Mouse (Mus musculus) midbrain, postnatal 0 days (tissue): Measurements from ENCODE around the gene Cog5. TPM values are rescaled to one million over a fixed set of nuclear protein-coding genes. Genes with fewer than 3 reads are reported as not detected.

Source experiments
- ATAC-seq: fragments of 200-750 bp; cut with Nextera tagmentation; 2 replicates; pipeline ENCODE4 v1.8.0; 2017; ENCODE audit warnings: moderate number of reproducible peaks, mild to moderate bottlenecking, moderate TSS enrichment, moderate library complexity; ENCODE audit not compliant: low FRiP score
- DNase-seq: peaks from one replicate; pipeline ENCODE4 v3.0.0-alpha.2; 2015; ENCODE audit warnings: low spot score
- H3K27ac ChIP-seq: fragments of 300-500 bp; sonication (generic); 2 replicates; pipeline ENCODE4 v1.5.1; 2014; ENCODE audit warnings: low read depth, mild to moderate bottlenecking, low read length, mixed read lengths
- H3K27me3 ChIP-seq: fragments of 300-500 bp; sonication (generic); 2 replicates; pipeline ENCODE4 v1.6.1; 2014; ENCODE audit warnings: low read length, control low read depth, mixed read lengths; ENCODE audit not compliant: insufficient read depth
- H3K36me3 ChIP-seq: fragments of 300-500 bp; sonication (generic); 2 replicates; pipeline ENCODE4 v1.6.1; 2014; ENCODE audit warnings: low read length, control low read depth, mixed read lengths; ENCODE audit not compliant: insufficient read depth
- H3K4me1 ChIP-seq: fragments of 300-500 bp; sonication (generic); 2 replicates; pipeline ENCODE4 v1.6.1; 2014; ENCODE audit warnings: mild to moderate bottlenecking, control low read depth, antibody characterized with exemption, low read length, mixed read lengths; ENCODE audit not compliant: insufficient read depth
- H3K4me2 ChIP-seq: fragments of 300-500 bp; sonication (generic); 2 replicates; pipeline ENCODE4 v1.6.1; 2014; ENCODE audit warnings: low read depth, mild to moderate bottlenecking, low read length, mixed read lengths; ENCODE audit not compliant: poor library complexity, severe bottlenecking
- H3K4me3 ChIP-seq: fragments of 300-500 bp; sonication (generic); 2 replicates; pipeline ENCODE4 v1.5.1; 2014; ENCODE audit warnings: low read depth, mild to moderate bottlenecking, low read length, moderate library complexity
- H3K9ac ChIP-seq: fragments of 300-500 bp; sonication (generic); replicated peaks from 2 replicates; pipeline ENCODE4 v1.6.1; 2014; ENCODE audit warnings: mild to moderate bottlenecking, low read length, moderate library complexity, mixed read lengths; ENCODE audit not compliant: poor library complexity, severe bottlenecking
- H3K9me3 ChIP-seq: fragments of 300-500 bp; sonication (generic); 2 replicates; pipeline ENCODE4 v1.6.1; 2016; ENCODE audit warnings: low read length, control low read depth
- CTCF ChIP-seq: IDR thresholded peaks from 2 replicates; pipeline ENCODE4 v1.5.1; 2016; ENCODE audit warnings: antibody characterized with exemption, mild to moderate bottlenecking
- WGBS: fragments of 180-500 bp; shearing (Covaris S2); extraction: QIAGEN DNeasy Blood & Tissue Kit; methylation state at CpG from one replicate; pipeline ENCODE4 v1.1.7; 2014; 5-methylcytosine and 5-hydroxymethylcytosine counted together
- polyA plus RNA-seq: library from polyadenylated mRNA; unstranded; fragments of >200 nt; fragmentation: Nextera tagmentation; extraction: Ambion mirVana; gene quantifications from 2 replicates; pipeline ENCODE4 v1.2.1, GENCODE M21; 2015
- total RNA-seq: library from RNA; depleted of rRNA; stranded (reverse); fragments of >200 nt; gene quantifications from 2 replicates; pipeline ENCODE4 v1.2.3, GENCODE M21; 2014

Gene Cog5
- total and polyA plus RNA-seq, 2 experiments from 2014 or later, result 18.8 to 41.1 TPM

GRCm38 (mm10) chr12:31905696-31906551, 251.3 kb downstream of the Cog5 start:
- H3K36me3 ChIP-seq, result no peaks in the 10 kb centered on the region
- peak; percentile 89 for ATAC-seq
- 20% methylated on average over 6 of the region's 6 CpGs for WGBS
- H3K4me1 ChIP-seq, result 0 out of 2 replicates have a peak, but pooled peaks cover 2% of the 10 kb centered on the region
- H3K4me2 ChIP-seq, result no peak overlapping the region
- no peaks in the 10 kb centered on the region for H3K27me3 ChIP-seq
- peak; percentile 28 for TF ChIP-seq CTCF
- H3K9ac ChIP-seq, result no peak overlapping the region
- peak; percentile 84 for DNase-seq
- H3K9me3 ChIP-seq, result no peaks in the 10 kb centered on the region
- no peak overlapping the region for H3K4me3 ChIP-seq
- peak overlapping the region; percentile 74 for H3K27ac ChIP-seq

GRCm38 (mm10) chr12:31907436-31907835, 252.8 kb downstream of the Cog5 start:
- TF ChIP-seq CTCF, result no peak
- 95% methylated on average over 2 of the region's 2 CpGs for WGBS
- no peak for DNase-seq
- ATAC-seq, result no peak
- H3K27me3 ChIP-seq, result no peaks in the 10 kb centered on the region
- no peaks in the 10 kb centered on the region for H3K9me3 ChIP-seq
- H3K4me1 ChIP-seq, result 0 out of 2 replicates have a peak, but pooled peaks cover 2% of the 10 kb centered on the region
- no peaks in the 10 kb centered on the region for H3K36me3 ChIP-seq
- H3K4me3 ChIP-seq, result no peak overlapping the region
- no peak overlapping the region for H3K9ac ChIP-seq
- H3K27ac ChIP-seq, result no peak overlapping the region
- no peak overlapping the region for H3K4me2 ChIP-seq

GRCm38 (mm10) chr12:31912966-31913551, 258.4 kb downstream of the Cog5 start:
- Histone ChIP-seq H3K27ac (no peak overlapping the region), H3K9ac (no peak overlapping the region), H3K4me3 (no peak overlapping the region), H3K36me3 (no peaks in the 10 kb centered on the region), H3K27me3 (no peaks in the 10 kb centered on the region), H3K9me3 (no peaks in the 10 kb centered on the region), H3K4me1 (no peaks in the 10 kb centered on the region), H3K4me2 (no peak overlapping the region)
- ATAC-seq, result no peak
- DNase-seq, result no peak
- TF ChIP-seq CTCF, result no peak
- 84% methylated on average over 6 of the region's 6 CpGs for WGBS

- no peaks in the 10 kb centered on the region for H3K4me1 ChIP-seq
- ATAC-seq (no peak), DNase-seq (no peak)
- H3K36me3 ChIP-seq, result no peaks in the 10 kb centered on the region
- TF ChIP-seq CTCF, result no peak
- H3K4me2 ChIP-seq, result no peak overlapping the region
- 69% methylated on average over 4 of the region's 4 CpGs for WGBS
- H3K27me3 ChIP-seq, result no peaks in the 10 kb centered on the region
- no peak overlapping the region for H3K27ac ChIP-seq
- H3K4me3 ChIP-seq, result no peak overlapping the region
- H3K9me3 ChIP-seq, result no peaks in the 10 kb centered on the region
- H3K9ac ChIP-seq, result no peak overlapping the region
Measured at GRCm38 (mm10) chr12:31913614-31914013, 258.9 kb downstream of the Cog5 start.

GRCm38 (mm10) chr12:31916691-31917090, 262.0 kb downstream of the Cog5 start:
- Histone ChIP-seq H3K4me1 (no peaks in the 10 kb centered on the region), H3K27ac (no peak overlapping the region), H3K36me3 (peaks cover 3% of the 10 kb centered on the region; the same call in 1 of the 2 replicates), H3K4me3 (no peak overlapping the region), H3K9me3 (no peaks in the 10 kb centered on the region), H3K27me3 (no peaks in the 10 kb centered on the region), H3K4me2 (no peak overlapping the region), H3K9ac (no peak overlapping the region)
- TF ChIP-seq CTCF, result no peak
- no peak for ATAC-seq
- WGBS, result 97% methylated on average over 5 of the region's 5 CpGs
- no peak for DNase-seq

- H3K4me2 ChIP-seq, result no peak overlapping the region
- no peaks in the 10 kb centered on the region for H3K4me1 ChIP-seq
- ATAC-seq (no peak), DNase-seq (peak; percentile 48)
- H3K9ac ChIP-seq, result no peak overlapping the region
- 85% methylated on average over 5 of the region's 5 CpGs for WGBS
- H3K4me3 ChIP-seq, result no peak overlapping the region
- peaks cover 3% of the 10 kb centered on the region; the same call in 1 of the 2 replicates for H3K36me3 ChIP-seq
- no peak for TF ChIP-seq CTCF
- H3K27me3 ChIP-seq, result no peaks in the 10 kb centered on the region
- no peak overlapping the region for H3K27ac ChIP-seq
- H3K9me3 ChIP-seq, result no peaks in the 10 kb centered on the region
Measured at GRCm38 (mm10) chr12:31917245-31917644, 262.6 kb downstream of the Cog5 start.
